Mouse (Mus musculus): ENCODE results near the gene 4632433K11Rik. TPM values are rescaled to one million over a fixed set of nuclear protein-coding genes. Genes with fewer than 3 reads are reported as not detected.
"Not testable (repeated sequence)": the region's sequence is repeated elsewhere in the genome, so short reads cannot be mapped to it uniquely, and the experiment has no call there.

The 4632433K11Rik gene
- polyA plus RNA-seq, 2 experiments, result not detected

GRCm38 (mm10) chr7:5016057-5016456 lies 17.9 kb upstream of the 4632433K11Rik start:
- no peak for TF ChIP-seq POLR2A (IDR thresholded peaks at IDR 0.05; ENCODE audit: borderline replicate concordance, extremely low read depth, insufficient read depth, insufficient read length)
- no peaks in the 10 kb centered on the region for H3K27me3 ChIP-seq (ENCODE audit: control insufficient read depth, insufficient read depth, low read length)
- 65% methylated on average over 3 of the region's 3 CpGs for WGBS
- H3K9ac ChIP-seq (ENCODE audit: low read depth, low read length, severe bottlenecking), result peak overlapping the region; percentile 72; the same call in 1 of the 2 replicates
- peaks cover 20% of the 10 kb centered on the region for H3K36me3 ChIP-seq (ENCODE audit: control insufficient read depth, insufficient read depth, low read length)
- H3K4me2 ChIP-seq (replicated peaks; ENCODE audit: low read depth, low read length, severe bottlenecking), result peak overlapping the region; percentile 56
- DNase-seq (ENCODE audit: low spot score), result no peak
- H3K9me3 ChIP-seq (ENCODE audit: control insufficient read depth, low read length), result no peaks in the 10 kb centered on the region
- ATAC-seq (ENCODE audit: low FRiP score, low read depth), result no peak
- peak overlapping the region; percentile 99 for H3K27ac ChIP-seq (replicated peaks; ENCODE audit: low read depth, low read length)
- H3K4me1 ChIP-seq (ENCODE audit: control insufficient read depth, insufficient read depth, low read length), result peaks cover 10% of the 10 kb centered on the region
- peak overlapping the region; percentile 69 for H3K4me3 ChIP-seq (replicated peaks; ENCODE audit: low read length)

DNA sequence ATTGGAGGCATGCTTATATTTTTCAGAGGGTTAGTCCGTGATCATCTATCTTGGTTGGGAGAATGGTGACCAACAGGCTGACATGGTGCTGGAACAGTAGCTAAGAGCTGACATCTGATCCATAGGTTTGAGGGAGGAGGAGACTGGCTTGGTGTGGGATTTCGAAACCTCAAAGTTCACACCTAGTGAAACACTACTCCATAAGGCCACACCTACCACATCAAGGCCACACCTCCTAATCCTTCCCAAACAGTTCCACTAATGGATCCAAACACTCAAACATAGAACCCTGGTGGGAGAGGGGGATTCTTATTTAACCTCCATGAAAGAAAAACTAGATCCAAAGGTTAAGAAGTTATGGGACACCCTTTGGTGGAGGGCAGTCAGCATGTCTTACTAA lies 17.0 kb upstream of the 4632433K11Rik start:
- 99% methylated on average over 2 of the region's 2 CpGs for WGBS
- Histone ChIP-seq H3K27me3 (ENCODE audit: control insufficient read depth, insufficient read depth, low read length) (no peaks in the 10 kb centered on the region), H3K4me3 (replicated peaks; ENCODE audit: low read length) (no peak overlapping the region), H3K27ac (replicated peaks; ENCODE audit: low read depth, low read length) (no peak overlapping the region), H3K4me2 (replicated peaks; ENCODE audit: low read depth, low read length, severe bottlenecking) (no peak overlapping the region), H3K9ac (ENCODE audit: low read depth, low read length, severe bottlenecking) (no peak overlapping the region), H3K36me3 (ENCODE audit: control insufficient read depth, insufficient read depth, low read length) (peaks cover 11% of the 10 kb centered on the region), H3K4me1 (ENCODE audit: control insufficient read depth, insufficient read depth, low read length) (peaks cover 17% of the 10 kb centered on the region), H3K9me3 (ENCODE audit: control insufficient read depth, low read length) (no peaks in the 10 kb centered on the region)
- no peak for TF ChIP-seq POLR2A (IDR thresholded peaks at IDR 0.05; ENCODE audit: borderline replicate concordance, extremely low read depth, insufficient read depth, insufficient read length)
- DNase-seq (ENCODE audit: low spot score) (no peak), ATAC-seq (ENCODE audit: low FRiP score, low read depth) (no peak)

GRCm38 (mm10) chr7:5017352-5017751 lies 16.6 kb upstream of the 4632433K11Rik start:
- peaks cover 11% of the 10 kb centered on the region for H3K36me3 ChIP-seq (ENCODE audit: control insufficient read depth, insufficient read depth, low read length)
- 93% methylated on average over 16 of the region's 16 CpGs for WGBS
- no peak overlapping the region for H3K9ac ChIP-seq (ENCODE audit: low read depth, low read length, severe bottlenecking)
- no peak for TF ChIP-seq POLR2A (IDR thresholded peaks at IDR 0.05; ENCODE audit: borderline replicate concordance, extremely low read depth, insufficient read depth, insufficient read length)
- H3K27me3 ChIP-seq (ENCODE audit: control insufficient read depth, insufficient read depth, low read length), result no peaks in the 10 kb centered on the region
- H3K9me3 ChIP-seq (ENCODE audit: control insufficient read depth, low read length), result no peaks in the 10 kb centered on the region
- H3K4me3 ChIP-seq (replicated peaks; ENCODE audit: low read length), result no peak overlapping the region
- DNase-seq (ENCODE audit: low spot score) (no peak), ATAC-seq (ENCODE audit: low FRiP score, low read depth) (no peak)
- H3K4me1 ChIP-seq (ENCODE audit: control insufficient read depth, insufficient read depth, low read length), result peaks cover 17% of the 10 kb centered on the region
- H3K27ac ChIP-seq (replicated peaks; ENCODE audit: low read depth, low read length), result no peak overlapping the region
- H3K4me2 ChIP-seq (replicated peaks; ENCODE audit: low read depth, low read length, severe bottlenecking), result no peak overlapping the region

GRCm38 (mm10) chr7:5017931-5018330 lies 16.0 kb upstream of the 4632433K11Rik start:
- DNase-seq (ENCODE audit: low spot score), result no peak
- WGBS, result 97% methylated on average over 21 of the region's 21 CpGs
- TF ChIP-seq POLR2A (IDR thresholded peaks at IDR 0.05; ENCODE audit: borderline replicate concordance, extremely low read depth, insufficient read depth, insufficient read length), result no peak
- no peaks in the 10 kb centered on the region for H3K27me3 ChIP-seq (ENCODE audit: control insufficient read depth, insufficient read depth, low read length)
- no peak overlapping the region for H3K4me2 ChIP-seq (replicated peaks; ENCODE audit: low read depth, low read length, severe bottlenecking)
- H3K9me3 ChIP-seq (ENCODE audit: control insufficient read depth, low read length), result no peaks in the 10 kb centered on the region
- no peak overlapping the region for H3K4me3 ChIP-seq (replicated peaks; ENCODE audit: low read length)
- H3K9ac ChIP-seq (ENCODE audit: low read depth, low read length, severe bottlenecking), result no peak overlapping the region
- ATAC-seq (ENCODE audit: low FRiP score, low read depth), result no peak
- H3K36me3 ChIP-seq (ENCODE audit: control insufficient read depth, insufficient read depth, low read length), result peaks cover 11% of the 10 kb centered on the region
- no peak overlapping the region for H3K27ac ChIP-seq (replicated peaks; ENCODE audit: low read depth, low read length)
- peaks cover 17% of the 10 kb centered on the region for H3K4me1 ChIP-seq (ENCODE audit: control insufficient read depth, insufficient read depth, low read length)

DNA sequence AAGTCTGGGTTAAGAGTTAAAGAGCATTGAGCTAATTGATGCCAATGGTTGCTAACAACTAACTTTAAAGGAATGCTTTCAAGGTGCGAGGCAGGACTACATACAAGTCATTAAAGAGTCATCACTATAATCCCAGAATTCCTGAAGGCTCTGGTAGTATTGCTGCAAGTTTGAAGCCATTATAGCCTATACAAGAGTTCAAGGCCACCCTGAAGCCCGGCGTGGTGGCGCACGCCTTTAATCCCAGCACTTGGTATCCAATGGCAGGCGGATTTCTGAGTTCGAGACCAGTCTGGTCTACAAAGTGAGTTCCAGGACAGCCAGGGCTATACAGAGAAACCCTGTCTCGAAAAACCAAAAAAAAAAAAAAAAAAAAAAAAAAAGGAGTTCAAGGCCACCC lies 14.3 kb upstream of the 4632433K11Rik start:
- Histone ChIP-seq H3K9ac (ENCODE audit: low read depth, low read length, severe bottlenecking) (peak overlapping the region; percentile 93; the same call in 1 of the 2 replicates), H3K27ac (replicated peaks; ENCODE audit: low read depth, low read length) (peak overlapping the region; percentile 95), H3K4me2 (replicated peaks; ENCODE audit: low read depth, low read length, severe bottlenecking) (peak overlapping the region; percentile 50), H3K4me1 (ENCODE audit: control insufficient read depth, insufficient read depth, low read length) (peaks cover 15% of the 10 kb centered on the region), H3K4me3 (replicated peaks; ENCODE audit: low read length) (peak overlapping the region; percentile 90), H3K36me3 (ENCODE audit: control insufficient read depth, insufficient read depth, low read length) (peaks cover 26% of the 10 kb centered on the region)
- H3K9me3 ChIP-seq (ENCODE audit: control insufficient read depth, low read length); H3K27me3 ChIP-seq (ENCODE audit: control insufficient read depth, insufficient read depth, low read length); ATAC-seq (ENCODE audit: low FRiP score, low read depth); DNase-seq (ENCODE audit: low spot score): not testable (repeated sequence)
- 20% methylated on average over 8 of the region's 8 CpGs for WGBS
